Mouse (Mus musculus): ENCODE measurements around the gene Igdcc4.

GRCm38 (mm10) chr9:65085270-65085669, 16.0 kb upstream of the Igdcc4 start:
- TF ChIP-seq CTCF (IDR thresholded peaks at IDR 0.05; ENCODE audit: control insufficient read depth, insufficient read depth, low read length) (no peak), POLR2A (IDR thresholded peaks at IDR 0.05; ENCODE audit: borderline replicate concordance, control insufficient read depth, low read depth, low read length) (no peak)
